Mouse (Mus musculus) embryo, embryonic 11.5 days (tissue): Measurements from ENCODE around the gene Stk16.

Source experiments
- DNase-seq: peaks from one replicate; pipeline ENCODE4 v3.0.0-alpha.2; 2012; ENCODE audit warnings: low read depth, low spot score

The Stk16 gene

GRCm38 (mm10) chr1:75236117-75237050, 25.7 kb downstream of the Stk16 start, which contains the start of gene Dnajb2:
Dnajb2 (plus strand) TSS chr1:75236406.
- peak; percentile 56 for DNase-seq

GRCm38 (mm10) chr1:75239591-75239990, 29.0 kb downstream of the Stk16 start:
- no peak for DNase-seq

DNA sequence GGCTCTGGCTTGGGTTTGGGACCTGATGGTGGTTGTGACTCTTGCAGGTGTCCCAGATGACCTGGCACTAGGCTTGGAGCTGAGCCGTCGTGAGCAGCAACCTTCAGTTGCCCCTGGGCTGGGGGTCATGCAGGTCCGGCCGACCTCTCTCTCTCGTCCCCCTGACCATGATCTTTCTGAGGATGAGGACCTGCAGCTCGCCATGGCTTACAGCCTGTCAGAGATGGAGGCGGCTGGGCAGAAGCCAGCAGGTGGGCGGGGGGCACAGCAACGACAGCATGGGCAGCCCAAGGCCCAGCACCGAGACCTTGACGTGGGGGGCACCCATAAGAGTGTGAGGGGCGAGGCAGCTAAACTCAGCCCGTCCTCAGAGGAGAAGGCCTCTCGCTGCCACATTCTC, 32.8 kb downstream of the Stk16 start:
- no peak for DNase-seq

DNA sequence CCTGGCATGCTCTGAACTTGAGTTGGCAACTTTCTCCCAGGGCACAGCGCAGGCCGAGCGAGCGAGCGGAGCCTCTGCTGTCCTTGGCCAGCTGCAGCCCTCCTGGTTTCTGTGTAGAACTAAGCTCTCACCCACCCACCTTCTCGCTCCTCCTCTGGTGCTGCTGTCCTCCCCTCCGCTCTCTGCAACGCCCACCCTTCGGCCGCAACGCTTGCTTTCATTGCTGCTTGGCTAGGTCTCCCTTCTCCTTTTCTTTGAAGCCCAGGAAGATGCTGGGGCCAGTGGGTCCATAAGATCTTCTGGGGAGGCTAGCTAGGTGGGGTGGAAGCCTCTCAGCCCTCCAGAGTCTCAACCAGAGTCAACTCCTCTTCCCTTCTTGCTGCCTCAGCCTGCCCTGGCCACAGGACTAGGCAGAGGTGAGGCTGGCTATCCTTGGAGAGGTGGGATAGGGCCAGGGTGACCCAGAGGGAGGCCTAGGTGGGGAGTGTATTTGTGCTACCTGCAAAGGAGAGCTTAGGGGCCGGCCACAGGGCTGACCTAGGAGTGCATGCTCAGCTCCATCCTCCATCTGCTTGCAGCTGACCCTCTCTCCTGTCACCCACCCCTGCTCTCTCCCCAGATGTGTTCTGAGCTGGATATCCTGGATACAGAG, 33.7 kb downstream of the Stk16 start:
- DNase-seq, result no peak

DNA sequence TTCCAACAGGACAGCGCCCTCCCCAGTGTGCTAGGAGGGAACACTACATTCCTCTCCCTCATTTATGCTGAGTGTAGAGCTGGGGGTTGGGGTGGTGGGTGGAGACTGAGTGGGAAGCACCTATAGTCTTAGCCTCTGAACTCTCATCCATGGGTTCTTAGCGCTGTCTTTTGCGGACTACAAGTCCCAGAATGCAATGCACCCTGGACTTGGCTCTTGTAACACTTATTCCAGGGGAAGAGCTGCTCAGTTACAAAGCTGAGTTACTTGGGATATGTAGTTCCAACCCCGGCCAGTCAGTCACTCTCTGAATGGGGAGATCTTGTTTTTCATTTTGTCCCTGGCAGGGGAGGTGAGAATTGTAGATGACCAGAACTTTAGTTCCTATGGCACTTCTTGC, 34.2 kb downstream of the Stk16 start:
- peak; percentile 37 for DNase-seq

GRCm38 (mm10) chr1:75247071-75247930, 36.7 kb downstream of the Stk16 start:
- DNase-seq, result no peak

DNA sequence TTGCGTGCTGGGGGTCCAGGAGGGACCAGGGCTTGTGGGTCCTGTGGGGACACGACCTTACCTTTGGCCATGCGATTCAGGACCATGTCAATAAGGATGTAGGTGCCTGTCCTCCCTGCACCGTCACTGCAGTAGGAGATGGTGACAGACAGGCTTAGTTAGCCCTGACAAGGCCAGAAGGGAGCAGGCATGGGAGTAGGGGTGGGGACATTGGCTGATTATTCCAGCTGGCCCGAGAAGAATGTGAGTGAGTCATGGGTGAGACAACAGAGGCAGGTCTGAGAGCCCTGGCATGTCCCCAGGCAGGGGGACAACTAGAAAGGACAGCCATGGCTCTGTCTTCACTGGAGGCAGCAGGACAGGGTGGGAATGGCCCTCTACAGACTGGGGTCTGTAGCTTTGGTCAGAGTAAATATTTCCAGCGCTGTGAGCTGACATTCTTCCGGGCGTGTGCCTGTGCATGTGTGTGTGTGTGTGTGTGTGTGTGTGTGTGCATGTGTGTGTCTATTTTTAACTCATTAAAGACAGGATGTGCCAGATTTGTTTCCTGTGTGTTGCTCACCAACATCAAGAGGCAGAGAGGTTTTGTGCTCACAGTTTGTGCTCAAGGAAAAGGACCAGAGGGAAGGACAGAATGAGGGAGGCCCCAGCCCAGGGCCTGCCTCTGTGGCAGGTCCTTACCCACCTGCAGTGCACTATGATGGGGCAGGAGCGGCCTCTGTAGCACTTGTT, 37.6 kb downstream of the Stk16 start:
- DNase-seq, result no peak

DNA sequence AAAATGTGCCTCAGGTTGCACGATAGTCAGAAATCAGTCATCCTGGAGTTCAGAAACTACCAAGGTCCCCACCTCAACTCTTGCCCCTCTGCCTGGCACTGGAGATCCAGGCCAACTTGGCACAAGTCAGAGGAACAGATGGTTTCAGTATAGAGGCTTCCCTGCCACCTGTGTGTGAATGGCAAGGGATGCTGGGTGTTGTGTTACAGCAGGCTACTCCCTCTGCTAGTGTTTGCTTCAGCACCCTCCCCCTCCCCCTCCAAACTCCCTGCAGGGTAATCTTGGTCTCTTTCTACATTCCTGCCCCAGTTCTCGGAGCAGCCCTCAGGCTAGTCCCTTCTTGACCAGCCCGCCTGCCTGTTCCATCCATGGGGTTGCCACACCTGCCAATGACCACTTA, 39.9 kb downstream of the Stk16 start:
- DNase-seq, result no peak

GRCm38 (mm10) chr1:75251112-75251970, 40.7 kb downstream of the Stk16 start:
- DNase-seq, result peak; percentile 62

GRCm38 (mm10) chr1:75252308-75252707, 41.7 kb downstream of the Stk16 start:
- no peak for DNase-seq

GRCm38 (mm10) chr1:75253029-75253428, 42.4 kb downstream of the Stk16 start:
- no peak for DNase-seq

DNA sequence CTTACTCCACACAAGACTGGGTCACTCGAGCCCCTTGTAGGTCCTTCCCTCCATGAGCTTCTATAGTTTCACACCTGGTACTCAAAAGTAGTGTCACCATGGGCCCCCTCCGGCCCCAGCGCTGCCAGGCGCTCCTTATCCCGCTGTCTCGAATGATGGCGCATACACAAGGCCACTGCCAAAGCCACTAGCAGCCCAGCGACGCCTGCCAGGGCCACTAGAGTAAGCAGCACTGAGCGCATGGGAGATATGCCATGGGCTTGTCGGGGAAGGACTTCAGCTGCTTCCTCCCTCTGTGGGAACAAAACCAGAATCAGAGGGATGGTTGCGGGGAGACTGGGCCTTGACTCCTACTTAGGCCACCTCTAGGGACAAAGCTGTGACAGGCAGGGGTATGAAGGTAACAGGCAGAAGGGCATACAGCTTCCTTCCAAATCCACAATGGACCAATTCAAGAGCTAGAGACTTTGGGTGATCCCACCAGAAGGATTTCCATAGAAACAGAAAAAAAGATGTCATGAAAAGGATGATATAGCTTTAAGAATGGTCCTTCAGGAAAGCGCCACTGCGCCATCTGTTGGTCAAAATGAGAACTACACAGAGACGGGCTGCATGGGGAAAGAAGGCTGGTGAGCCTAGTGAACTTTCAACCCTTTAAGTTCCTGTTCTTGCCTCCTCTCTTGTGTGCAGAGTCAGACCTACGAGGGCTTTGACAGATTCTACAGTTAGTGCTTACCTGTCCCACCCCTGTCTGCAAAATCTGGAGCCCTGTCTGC, 43.4 kb downstream of the Stk16 start:
- DNase-seq, result peak; percentile 68

DNA sequence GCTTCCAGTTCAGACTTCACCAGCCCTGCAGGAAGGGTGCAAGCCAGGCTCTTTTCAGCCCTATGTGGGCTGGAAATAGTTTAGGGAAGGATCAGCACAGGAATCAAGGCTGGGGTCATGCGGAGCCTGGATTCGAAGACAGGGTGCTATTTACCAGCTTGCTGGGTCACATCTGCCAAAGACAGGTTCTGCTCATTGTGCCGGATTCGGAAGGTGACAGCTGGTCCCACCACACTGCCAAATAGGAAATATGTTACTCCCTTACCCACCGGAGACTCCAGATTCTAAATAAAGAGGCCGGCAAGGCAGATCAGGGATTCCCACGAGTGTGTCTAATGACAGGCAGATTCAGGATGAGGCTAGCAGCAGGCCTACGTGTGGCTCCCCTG, 44.0 kb downstream of the Stk16 start:
- DNase-seq, result no peak

- no peak for DNase-seq
Observed at GRCm38 (mm10) chr1:75255516-75256046, 44.9 kb downstream of the Stk16 start.

DNA sequence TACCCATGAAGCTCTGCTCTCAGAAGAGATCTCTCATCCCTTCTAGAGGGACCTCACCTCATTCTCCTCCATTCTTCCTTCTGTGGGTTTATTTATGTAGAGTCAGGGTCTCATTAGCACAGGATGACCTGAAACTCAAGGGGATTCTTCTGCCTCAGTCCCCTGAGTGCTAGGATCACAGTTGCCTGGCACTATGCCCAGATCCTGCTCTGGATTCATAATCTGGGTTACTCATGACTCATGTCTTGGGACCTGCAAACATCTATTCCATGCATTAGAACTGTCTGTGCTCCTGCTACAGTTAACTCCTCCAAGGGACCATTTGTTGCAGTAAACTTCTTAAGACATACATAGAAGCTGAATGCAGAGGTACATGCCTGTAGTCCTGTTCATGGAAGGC, 50.6 kb downstream of the Stk16 start:
- DNase-seq, result no peak

DNA sequence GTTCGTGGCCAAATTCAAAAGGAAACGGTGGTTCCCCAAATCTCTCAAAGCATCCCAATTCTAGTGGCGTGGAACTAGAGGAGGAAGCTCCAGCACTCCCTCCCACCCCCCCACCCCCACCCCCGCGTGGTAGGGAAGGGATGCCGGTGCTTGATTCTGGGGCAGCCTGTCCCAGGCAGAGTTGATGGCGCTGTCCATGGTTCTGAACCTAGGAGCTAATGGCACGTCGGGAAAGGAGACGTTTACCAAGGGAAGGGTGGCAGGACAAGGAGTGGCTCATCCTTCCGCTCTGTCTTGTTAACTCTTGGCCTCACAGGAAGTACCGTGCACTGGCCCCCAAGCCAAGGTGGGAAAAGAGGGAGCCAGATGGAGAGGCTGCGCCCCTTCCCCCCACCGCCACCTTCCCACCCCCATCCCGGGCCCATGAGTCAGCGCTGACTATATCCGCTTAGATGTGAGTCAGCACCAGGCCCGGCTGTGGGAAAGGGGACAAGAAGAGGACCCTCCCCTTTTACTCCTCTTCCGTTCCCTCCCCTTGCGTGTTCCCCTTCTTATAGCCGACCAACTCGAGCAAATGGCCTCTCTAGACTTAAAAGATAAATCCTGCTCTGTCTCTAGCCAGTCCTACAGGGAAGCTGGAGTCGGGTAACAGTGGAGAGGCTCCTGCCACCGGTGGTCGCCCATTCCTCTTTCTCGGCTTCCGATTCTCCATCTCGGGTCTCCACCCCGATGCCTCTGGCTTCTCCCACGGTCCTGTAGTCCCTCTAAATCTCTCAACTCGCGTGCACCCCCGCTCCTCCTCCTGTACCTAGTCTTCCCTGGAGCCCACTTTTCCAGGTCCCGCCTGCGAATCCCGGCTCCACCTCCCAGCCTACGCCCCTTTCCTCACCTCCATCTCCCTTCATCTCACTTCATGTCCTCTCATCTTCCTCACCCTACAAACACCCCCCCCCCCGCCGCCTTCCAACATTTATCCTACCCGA, 52.6 kb downstream of the Stk16 start:
- DNase-seq, result peak; percentile 70

DNA sequence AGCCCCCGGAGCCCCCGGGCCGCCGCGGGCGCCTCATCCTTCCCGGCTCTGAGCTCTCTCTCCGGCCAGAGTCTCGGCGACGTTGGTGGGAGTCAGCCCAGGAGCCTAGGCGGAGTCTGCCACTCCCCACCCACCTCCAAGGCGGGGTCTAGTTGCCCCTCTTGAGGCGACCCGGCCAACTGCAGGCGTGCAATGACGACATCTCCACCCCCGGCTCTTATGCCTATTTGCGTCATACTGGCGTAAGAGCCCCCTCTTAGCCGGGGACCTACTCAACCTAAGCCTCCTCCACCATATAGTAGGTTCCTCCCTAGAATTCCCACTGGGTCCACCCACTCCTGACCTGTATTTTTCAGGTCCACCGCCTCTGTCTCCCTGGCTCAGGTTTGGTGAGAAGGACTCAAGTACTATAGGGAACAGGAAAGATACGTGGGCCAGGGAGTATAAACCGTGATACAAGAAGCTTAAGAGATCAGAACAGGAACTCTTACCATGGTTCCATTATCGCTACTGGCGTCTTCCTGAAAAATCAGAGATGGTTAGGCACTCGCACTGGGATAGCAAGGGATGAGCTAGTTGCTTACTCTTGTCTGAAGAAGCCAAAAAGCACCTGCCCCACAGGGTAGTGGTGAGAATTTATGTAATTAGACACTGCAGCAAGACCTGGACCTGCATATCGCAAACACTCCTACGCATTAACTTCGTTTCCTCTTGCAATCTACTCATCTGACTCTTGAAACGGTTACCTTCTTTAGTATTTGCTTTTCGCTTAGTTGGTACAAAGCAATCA, 53.6 kb downstream of the Stk16 start, which contains the start of gene Ptprn:
Ptprn (minus strand) TSS at position 412 of the 790 bp plus-strand sequence.
- DNase-seq, result no peak
